Mouse (Mus musculus) liver, embryonic 12.5 days (tissue): ENCODE data around the gene Maged1. TPM values are rescaled to one million over a fixed set of nuclear protein-coding genes. Genes with fewer than 3 reads are reported as not detected.

Experiments
- ATAC-seq: fragments of 200-750 bp; cut with Nextera tagmentation; 2 replicates; pipeline ENCODE4 v1.8.0; 2017; ENCODE audit warnings: moderate number of reproducible peaks, mild to moderate bottlenecking, moderate library complexity
- H3K27ac ChIP-seq: fragments of 300-500 bp; sonication (generic); 2 replicates; pipeline ENCODE4 v1.5.1; 2016; ENCODE audit warnings: mild to moderate bottlenecking
- H3K27me3 ChIP-seq: fragments of 300-500 bp; sonication (generic); replicated peaks from 2 replicates; pipeline ENCODE4 v1.6.1; 2016; ENCODE audit warnings: mild to moderate bottlenecking, moderate library complexity
- H3K36me3 ChIP-seq: fragments of 300-500 bp; sonication (generic); 2 replicates; pipeline ENCODE4 v1.6.1; 2016; ENCODE audit warnings: mild to moderate bottlenecking, moderate library complexity
- H3K4me1 ChIP-seq: fragments of 300-500 bp; sonication (generic); 2 replicates; pipeline ENCODE4 v1.6.1; 2016
- H3K4me2 ChIP-seq: fragments of 300-500 bp; sonication (generic); 2 replicates; pipeline ENCODE4 v1.6.1; 2016; ENCODE audit warnings: mild to moderate bottlenecking, moderate library complexity
- H3K4me3 ChIP-seq: fragments of 300-500 bp; sonication (generic); 2 replicates; pipeline ENCODE4 v1.5.1; 2016; ENCODE audit warnings: mild to moderate bottlenecking, moderate library complexity
- H3K9ac ChIP-seq: fragments of 300-500 bp; sonication (generic); 2 replicates; pipeline ENCODE4 v1.6.1; 2016; ENCODE audit warnings: mild to moderate bottlenecking, moderate library complexity
- H3K9me3 ChIP-seq: fragments of 300-500 bp; sonication (generic); replicated peaks from 2 replicates; pipeline ENCODE4 v1.6.1; 2016; ENCODE audit warnings: mild to moderate bottlenecking, moderate library complexity
- WGBS: fragments of 180-500 bp; shearing (Covaris S2); methylation state at CpG from one replicate; pipeline ENCODE4 v1.1.7; 2016; ENCODE audit not compliant: insufficient replicate concordance; 5-methylcytosine and 5-hydroxymethylcytosine counted together
- polyA plus RNA-seq: library from polyadenylated mRNA; unstranded; fragments of >200 nt; fragmentation: Nextera tagmentation; extraction: Ambion mirVana; gene quantifications from 2 replicates; pipeline ENCODE4 v1.2.1, GENCODE M21; 2016

Gene Maged1
- 114 and 116 TPM in 2 replicates for polyA plus RNA-seq

GRCm38 (mm10) chrX:94541918-94542355 is at the start of gene Maged1:
Maged1 (minus strand) TSS chrX:94542143.
- H3K27ac ChIP-seq = peak within 1 kb of the TSS; percentile 45
- peak within 1 kb of the TSS; percentile 65 for H3K9ac ChIP-seq
- no peaks in the 10 kb centered on the region for H3K9me3 ChIP-seq
- H3K4me3 ChIP-seq = peak within 1 kb of the TSS; percentile 64
- peak within 1 kb of the TSS; percentile 80 for H3K4me2 ChIP-seq
- H3K36me3 ChIP-seq = peaks cover 11% of the 10 kb centered on the region
- ATAC-seq = peak; percentile 89
- WGBS = 5% methylated on average over 32 of the region's 32 CpGs
- H3K4me1 ChIP-seq = 0 out of 2 replicates have a peak, but pooled peaks cover 9% of the 10 kb centered on the region
- H3K27me3 ChIP-seq = peaks cover 43% of the 10 kb centered on the region

- no peaks in the 10 kb centered on the region for H3K36me3 ChIP-seq
- H3K4me2 ChIP-seq = no peak overlapping the region
- H3K27ac ChIP-seq = no peak overlapping the region
- no peak overlapping the region for H3K4me3 ChIP-seq
- WGBS = 50% methylated on average over 1 of the region's 1 CpGs
- no peak overlapping the region for H3K9ac ChIP-seq
- H3K4me1 ChIP-seq = no peaks in the 10 kb centered on the region
- no peak for ATAC-seq
- H3K9me3 ChIP-seq = no peaks in the 10 kb centered on the region
- H3K27me3 ChIP-seq = peaks cover 6% of the 10 kb centered on the region; the same call in 1 of the 2 replicates
Measured at GRCm38 (mm10) chrX:94580251-94580650, 38.3 kb upstream of the Maged1 start.

GRCm38 (mm10) chrX:94564694-94565093 is 22.8 kb upstream of the Maged1 start:
- 58% methylated on average over 2 of the region's 2 CpGs for WGBS
- no peaks in the 10 kb centered on the region for H3K9me3 ChIP-seq
- H3K27me3 ChIP-seq = peaks cover 9% of the 10 kb centered on the region; the same call in 1 of the 2 replicates
- ATAC-seq = no peak
- H3K27ac ChIP-seq = no peak overlapping the region
- no peaks in the 10 kb centered on the region for H3K36me3 ChIP-seq
- H3K4me1 ChIP-seq = no peaks in the 10 kb centered on the region
- no peak overlapping the region for H3K4me3 ChIP-seq
- H3K4me2 ChIP-seq = no peak overlapping the region
- no peak overlapping the region for H3K9ac ChIP-seq

GRCm38 (mm10) chrX:94562392-94562791 is 20.4 kb upstream of the Maged1 start:
- Histone ChIP-seq H3K4me3 (no peak overlapping the region), H3K9me3 (no peaks in the 10 kb centered on the region), H3K9ac (no peak overlapping the region), H3K4me2 (no peak overlapping the region), H3K27me3 (peaks cover 9% of the 10 kb centered on the region; the same call in 1 of the 2 replicates), H3K4me1 (no peaks in the 10 kb centered on the region), H3K27ac (no peak overlapping the region), H3K36me3 (no peaks in the 10 kb centered on the region)
- ATAC-seq = no peak
- WGBS = 33% methylated on average over 5 of the region's 5 CpGs

- H3K4me1 ChIP-seq = no peaks in the 10 kb centered on the region
- no peaks in the 10 kb centered on the region for H3K27me3 ChIP-seq
- no peak overlapping the region for H3K4me2 ChIP-seq
- no peaks in the 10 kb centered on the region for H3K9me3 ChIP-seq
- H3K27ac ChIP-seq = no peak overlapping the region
- no peaks in the 10 kb centered on the region for H3K36me3 ChIP-seq
- H3K4me3 ChIP-seq = no peak overlapping the region
- 23% methylated on average over 3 of the region's 3 CpGs for WGBS
- ATAC-seq = no peak
- no peak overlapping the region for H3K9ac ChIP-seq
Measured at GRCm38 (mm10) chrX:94548227-94548626, 6.3 kb upstream of the Maged1 start.

DNA sequence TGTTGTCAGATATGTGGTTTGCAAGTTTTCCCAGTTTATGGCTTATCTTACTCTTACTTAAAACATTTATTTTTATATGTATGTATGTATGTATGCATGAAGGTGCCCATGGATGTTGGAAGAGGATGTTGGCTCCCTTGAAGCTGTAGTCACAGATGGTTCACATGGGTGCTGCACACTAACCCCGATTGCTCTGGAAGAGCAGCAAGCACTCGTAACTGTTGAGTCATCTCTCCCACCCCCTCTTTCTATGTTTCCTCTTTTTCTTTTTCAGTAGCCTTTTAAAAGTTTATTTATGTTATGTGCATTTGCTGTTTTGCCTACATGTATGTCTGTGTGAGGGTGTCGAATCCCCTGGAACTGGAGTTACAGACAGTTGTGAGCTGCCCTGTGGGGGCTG is 4.0 kb upstream of the Maged1 start:
- no peak overlapping the region for H3K9ac ChIP-seq
- peaks cover 22% of the 10 kb centered on the region for H3K27me3 ChIP-seq
- H3K9me3 ChIP-seq = no peaks in the 10 kb centered on the region
- no peak overlapping the region for H3K4me3 ChIP-seq
- H3K36me3 ChIP-seq = no peaks in the 10 kb centered on the region
- H3K4me1 ChIP-seq = 0 out of 2 replicates have a peak, but pooled peaks cover 3% of the 10 kb centered on the region
- ATAC-seq = no peak
- H3K4me2 ChIP-seq = no peak overlapping the region
- no peak overlapping the region for H3K27ac ChIP-seq
- WGBS = 47% methylated on average over 3 of the region's 3 CpGs

DNA sequence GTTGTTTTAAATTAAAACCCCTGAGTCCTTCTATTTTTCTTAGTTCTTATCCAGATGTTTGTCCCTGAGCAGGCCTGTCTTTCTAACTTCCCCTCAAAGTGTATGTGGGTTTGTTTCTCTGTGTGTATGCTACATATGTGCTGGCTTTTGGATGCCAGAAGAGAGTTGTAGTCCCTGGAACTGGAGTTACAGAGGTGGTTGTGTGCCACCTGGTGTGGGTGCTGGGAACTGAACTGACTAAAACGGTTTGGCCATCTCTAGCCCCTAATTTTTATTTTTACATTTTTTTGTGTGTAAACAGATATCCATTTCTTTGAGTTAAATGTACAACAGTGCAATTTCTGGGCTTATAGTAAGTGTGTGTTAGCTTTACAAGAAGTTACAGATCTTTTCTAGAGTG is 3.0 kb upstream of the Maged1 start:
- Histone ChIP-seq H3K4me1 (0 out of 2 replicates have a peak, but pooled peaks cover 9% of the 10 kb centered on the region), H3K4me2 (no peak overlapping the region), H3K27me3 (peaks cover 33% of the 10 kb centered on the region), H3K27ac (no peak overlapping the region), H3K9ac (no peak overlapping the region), H3K36me3 (no peaks in the 10 kb centered on the region), H3K9me3 (no peaks in the 10 kb centered on the region), H3K4me3 (no peak overlapping the region)
- 15% methylated on average over 1 of the region's 1 CpGs for WGBS
- ATAC-seq = no peak

DNA sequence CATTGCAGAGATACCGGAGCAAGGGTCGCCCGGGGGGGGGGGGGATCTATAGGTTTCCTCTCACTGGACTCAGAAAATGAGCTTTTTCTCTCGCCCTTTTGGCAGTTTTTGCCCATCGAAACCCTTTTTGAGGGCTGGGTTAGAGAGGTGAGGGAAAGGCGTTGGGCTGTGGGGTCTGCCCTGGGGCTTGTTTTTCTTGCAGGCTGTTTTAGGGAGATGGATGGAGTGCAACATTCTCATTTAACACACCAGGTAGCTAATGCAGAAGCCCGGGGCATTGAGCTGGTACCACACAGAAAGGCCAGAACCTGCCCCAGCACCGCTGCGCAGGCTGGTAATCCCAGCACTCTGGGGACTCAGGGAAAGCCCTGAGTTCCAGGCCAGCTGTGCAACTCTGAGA is 593 bp upstream of the Maged1 start:
- Histone ChIP-seq H3K4me3 (peak overlapping the region; percentile 64), H3K9me3 (no peaks in the 10 kb centered on the region), H3K4me2 (peak overlapping the region; percentile 80), H3K9ac (peak overlapping the region; percentile 65; the same call in 1 of the 2 replicates), H3K27ac (peak overlapping the region; percentile 45), H3K4me1 (0 out of 2 replicates have a peak, but pooled peaks cover 9% of the 10 kb centered on the region), H3K27me3 (peaks cover 43% of the 10 kb centered on the region), H3K36me3 (peaks cover 6% of the 10 kb centered on the region; the same call in 1 of the 2 replicates)
- 30% methylated on average over 9 of the region's 9 CpGs for WGBS
- ATAC-seq = no peak

DNA sequence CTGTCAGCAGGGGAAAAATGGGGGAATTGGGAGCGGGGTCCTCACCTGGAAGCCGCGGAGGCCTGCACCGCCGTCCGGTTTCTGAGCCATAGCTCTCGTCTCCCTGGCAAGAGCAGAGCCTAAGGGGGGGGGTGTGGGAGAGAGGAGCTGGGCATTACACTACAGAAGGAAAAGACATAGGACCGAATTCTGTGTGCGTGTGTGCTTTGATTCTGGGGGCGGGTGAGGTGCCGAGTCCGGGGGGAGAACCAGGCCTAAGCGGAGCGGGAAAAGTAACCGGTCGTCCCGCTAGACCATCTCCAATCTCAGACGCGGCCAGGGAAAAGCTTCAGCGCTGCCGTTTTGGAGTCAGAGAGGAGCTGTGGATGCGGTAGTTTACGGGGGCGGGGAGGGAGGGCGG is 737 bp downstream of the Maged1 start:
- H3K9me3 ChIP-seq = no peaks in the 10 kb centered on the region
- H3K36me3 ChIP-seq = peaks cover 13% of the 10 kb centered on the region
- peaks cover 43% of the 10 kb centered on the region for H3K27me3 ChIP-seq
- H3K9ac ChIP-seq = peak overlapping the region; percentile 65; the same call in 1 of the 2 replicates
- H3K4me2 ChIP-seq = peak overlapping the region; percentile 80
- ATAC-seq = no peak
- H3K4me1 ChIP-seq = 0 out of 2 replicates have a peak, but pooled peaks cover 9% of the 10 kb centered on the region
- H3K4me3 ChIP-seq = peak overlapping the region; percentile 64
- 0 out of 2 replicates have a peak overlapping the region, but pooled peaks have one; percentile 45 for H3K27ac ChIP-seq
- WGBS = 12% methylated on average over 25 of the region's 25 CpGs

DNA sequence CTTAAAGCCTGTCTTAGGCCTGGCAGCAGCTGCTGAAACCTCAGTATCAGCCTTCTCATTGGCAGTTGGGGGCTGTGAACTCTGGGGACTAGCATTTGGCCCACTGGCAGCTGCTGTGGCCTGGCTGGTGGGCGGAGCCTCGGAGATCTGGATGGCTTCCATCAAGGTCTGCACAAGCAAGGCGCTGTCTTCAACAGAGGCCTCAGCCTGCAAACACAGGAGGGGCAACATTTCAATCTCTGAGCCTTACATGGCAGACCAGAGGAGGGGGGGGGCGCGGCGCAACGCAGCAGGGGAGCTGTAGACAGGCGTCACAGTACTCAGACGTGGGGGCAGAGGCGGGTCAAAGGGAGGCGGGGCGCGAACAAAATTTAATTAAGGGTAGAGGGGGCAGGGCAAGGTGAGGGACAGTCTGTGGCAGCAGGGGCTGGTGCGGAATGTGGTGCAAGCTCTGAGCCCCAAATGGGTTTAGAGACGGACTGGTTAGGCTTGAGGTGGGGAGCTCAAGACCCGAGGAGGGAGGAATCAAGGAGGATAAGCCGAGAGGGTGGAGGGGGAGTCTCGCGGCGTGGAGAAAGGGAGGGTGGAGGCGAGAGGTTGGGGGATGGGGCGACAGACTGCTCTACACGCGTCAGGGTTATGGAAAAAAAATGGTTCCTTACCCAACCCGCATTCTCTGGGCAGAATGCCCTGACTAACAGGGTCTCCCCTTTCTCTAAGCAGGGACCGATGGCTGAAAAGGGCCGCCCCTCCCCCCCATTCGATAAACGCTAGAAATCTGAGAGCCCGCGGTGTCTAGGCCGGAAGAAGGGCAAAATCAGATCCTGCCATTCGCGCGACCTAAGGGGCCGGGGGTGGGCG is 1.4 kb downstream of the Maged1 start:
- peaks cover 17% of the 10 kb centered on the region for H3K36me3 ChIP-seq
- peak overlapping the region; percentile 64 for H3K4me3 ChIP-seq
- 0 out of 2 replicates have a peak, but pooled peaks cover 9% of the 10 kb centered on the region for H3K4me1 ChIP-seq
- H3K9ac ChIP-seq = 0 out of 2 replicates have a peak overlapping the region, but pooled peaks have one; percentile 65
- WGBS = 11% methylated on average over 33 of the region's 37 CpGs
- no peak overlapping the region for H3K27ac ChIP-seq
- peaks cover 43% of the 10 kb centered on the region for H3K27me3 ChIP-seq
- ATAC-seq = 0 out of 2 replicates have a peak, but pooled peaks have one; percentile 9
- no peaks in the 10 kb centered on the region for H3K9me3 ChIP-seq
- peak overlapping the region; percentile 80 for H3K4me2 ChIP-seq

- peaks cover 11% of the 10 kb centered on the region for H3K4me1 ChIP-seq
- H3K27me3 ChIP-seq = 0 out of 2 replicates have a peak, but pooled peaks cover 6% of the 10 kb centered on the region
- H3K9me3 ChIP-seq = no peaks in the 10 kb centered on the region
- no peak for ATAC-seq
- H3K4me3 ChIP-seq = no peak overlapping the region
- WGBS = 68% methylated on average over 2 of the region's 2 CpGs
- no peak overlapping the region for H3K27ac ChIP-seq
- peaks cover 18% of the 10 kb centered on the region for H3K36me3 ChIP-seq
- H3K4me2 ChIP-seq = no peak overlapping the region
- H3K9ac ChIP-seq = no peak overlapping the region
Measured at GRCm38 (mm10) chrX:94534346-94534745, 7.6 kb downstream of the Maged1 start.

- WGBS = 59% methylated on average over 3 of the region's 3 CpGs
- ATAC-seq = peak; percentile 95
Measured at GRCm38 (mm10) chrX:94530301-94530700, 11.6 kb downstream of the Maged1 start.

More at GRCm38 (mm10) chrX:94530301-94530700, 11.6 kb downstream of the Maged1 start:
- no peak overlapping the region for H3K4me3 ChIP-seq
- H3K27me3 ChIP-seq = peaks cover 5% of the 10 kb centered on the region; the same call in 1 of the 2 replicates
- peaks cover 11% of the 10 kb centered on the region for H3K4me1 ChIP-seq
- no peaks in the 10 kb centered on the region for H3K9me3 ChIP-seq
- H3K27ac ChIP-seq = 0 out of 2 replicates have a peak overlapping the region, but pooled peaks have one; percentile 20
- H3K4me2 ChIP-seq = peak overlapping the region; percentile 22
- no peak overlapping the region for H3K9ac ChIP-seq
- H3K36me3 ChIP-seq = no peaks in the 10 kb centered on the region
